Mouse (Mus musculus): ENCODE data around the gene Per2.

DNA sequence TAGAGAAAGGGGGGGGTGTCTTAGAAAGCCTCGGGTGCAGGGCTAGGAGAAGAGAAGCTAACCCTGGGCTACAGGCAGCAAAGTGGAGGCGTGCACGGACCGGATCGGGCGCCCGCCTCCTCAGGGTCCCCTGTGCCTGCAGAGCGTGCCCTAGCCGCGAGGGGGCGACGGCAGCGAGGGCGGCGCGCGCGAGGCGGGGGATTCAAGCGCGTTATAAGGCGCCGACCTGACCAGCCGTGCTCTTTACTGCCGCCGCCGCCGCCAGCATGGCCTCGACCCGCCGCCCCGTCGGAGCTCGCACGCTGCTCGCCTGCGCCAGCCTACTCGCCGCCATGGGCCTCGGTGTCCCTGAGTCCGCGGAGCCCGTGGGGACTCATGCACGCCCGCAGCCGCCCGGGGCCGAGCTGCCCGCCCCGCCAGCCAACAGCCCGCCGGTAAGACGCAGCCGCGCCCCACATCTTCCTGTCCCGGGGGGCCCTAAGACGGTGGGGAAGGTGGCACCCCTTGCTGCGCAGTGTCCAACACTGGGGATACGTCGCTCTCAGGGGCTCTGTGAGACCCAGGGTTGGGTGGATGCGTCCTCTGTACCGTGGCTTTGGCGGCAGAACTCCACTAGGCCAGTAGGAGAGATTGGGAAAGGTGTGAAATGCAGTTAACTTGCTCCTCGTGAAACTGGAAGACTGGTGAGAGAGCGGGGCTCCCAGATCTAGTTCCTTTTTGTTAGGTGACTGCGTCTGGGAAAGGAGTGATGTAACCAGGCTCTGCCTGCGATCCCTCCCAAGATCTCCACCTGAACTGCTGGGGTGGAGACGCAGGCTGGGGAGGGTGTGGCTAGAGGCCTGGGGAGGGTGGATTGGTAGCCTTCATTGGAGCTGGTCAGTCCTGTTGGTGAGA, 92.7 kb downstream of the Per2 start, which contains the start of gene Erfe:
- TF ChIP-seq POLR2A (IDR thresholded peaks at IDR 0.05; ENCODE audit: low read depth, low read length) = no peak
- peak; percentile 64 for TF ChIP-seq CTCF (conservative IDR thresholded peaks at IDR 0.05; ENCODE audit: insufficient read depth, insufficient read length, low read depth, low read length)
